Mouse (Mus musculus) heart, embryonic 12.5 days (tissue): ENCODE data around the gene Bfar. TPM values are rescaled to one million over a fixed set of nuclear protein-coding genes. Genes with fewer than 3 reads are reported as not detected.
A peak's percentile ranks its signal among the peaks of the same experiment; 100 is the strongest.
"Not testable (repeated sequence)": the region's sequence is repeated elsewhere in the genome, so short reads cannot be mapped to it uniquely, and the experiment has no call there.

ENCODE experiments used
- ATAC-seq: fragments of 200-750 bp; cut with Nextera tagmentation; 2 replicates; pipeline ENCODE4 v1.8.0; 2017; ENCODE audit warnings: moderate TSS enrichment, moderate library complexity; ENCODE audit not compliant: insufficient number of reproducible peaks, low FRiP score
- H3K27ac ChIP-seq: fragments of 300-500 bp; sonication (generic); 2 replicates; pipeline ENCODE4 v1.5.1; 2016; ENCODE audit warnings: mild to moderate bottlenecking, moderate library complexity; ENCODE audit not compliant: poor library complexity, severe bottlenecking
- H3K27me3 ChIP-seq: fragments of 300-500 bp; sonication (generic); replicated peaks from 2 replicates; pipeline ENCODE4 v1.6.1; 2016; ENCODE audit warnings: mild to moderate bottlenecking, moderate library complexity
- H3K36me3 ChIP-seq: fragments of 300-500 bp; sonication (generic); 2 replicates; pipeline ENCODE4 v1.6.1; 2016; ENCODE audit warnings: mild to moderate bottlenecking, moderate library complexity
- H3K4me1 ChIP-seq: fragments of 300-500 bp; sonication (generic); replicated peaks from 2 replicates; pipeline ENCODE4 v1.6.1; 2016; ENCODE audit warnings: mild to moderate bottlenecking
- H3K4me2 ChIP-seq: fragments of 300-500 bp; sonication (generic); 2 replicates; pipeline ENCODE4 v1.6.1; 2016; ENCODE audit warnings: mild to moderate bottlenecking, moderate library complexity
- H3K4me3 ChIP-seq: fragments of 300-500 bp; sonication (generic); 2 replicates; pipeline ENCODE4 v1.5.1; 2016; ENCODE audit warnings: mild to moderate bottlenecking
- H3K9ac ChIP-seq: fragments of 300-500 bp; sonication (generic); 2 replicates; pipeline ENCODE4 v1.6.1; 2016; ENCODE audit warnings: mild to moderate bottlenecking, moderate library complexity
- H3K9me3 ChIP-seq: fragments of 300-500 bp; sonication (generic); replicated peaks from 2 replicates; pipeline ENCODE4 v1.6.1; 2016; ENCODE audit warnings: mild to moderate bottlenecking, moderate library complexity
- WGBS: fragments of 180-500 bp; shearing (Covaris S2); methylation state at CpG from one replicate; pipeline ENCODE4 v1.1.7; 2016; 5-methylcytosine and 5-hydroxymethylcytosine counted together
- polyA plus RNA-seq: library from polyadenylated mRNA; unstranded; fragments of >200 nt; fragmentation: Nextera tagmentation; extraction: Ambion mirVana; gene quantifications from 2 replicates; pipeline ENCODE4 v1.2.1, GENCODE M21; 2016

Bfar gene
- polyA plus RNA-seq, 1 experiment from 2014 or later: 30.5 TPM

DNA sequence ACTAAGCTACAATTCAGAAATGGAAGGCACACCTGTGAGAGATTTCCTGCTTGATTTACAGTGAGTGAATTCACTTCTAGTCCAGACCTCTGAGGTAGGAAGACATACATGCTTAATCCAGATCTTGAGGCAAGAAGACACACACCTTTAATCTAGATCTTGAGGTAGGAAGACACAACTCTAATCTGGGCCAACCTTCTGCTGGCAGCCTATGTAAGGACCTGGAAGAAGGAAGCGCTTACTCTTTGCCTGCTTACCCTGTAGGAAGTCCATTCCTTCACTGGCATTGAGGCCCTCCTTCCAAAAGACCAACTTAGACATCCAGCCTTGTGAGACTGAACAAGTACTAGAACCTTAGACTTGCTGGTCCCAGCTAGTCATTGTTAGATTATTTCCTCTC lies 2.4 kb upstream of the Bfar start:
- Histone ChIP-seq H3K27me3 (no peaks in the 10 kb centered on the region), H3K4me3 (no peak overlapping the region), H3K9me3 (no peaks in the 10 kb centered on the region), H3K9ac (no peak overlapping the region), H3K4me2 (no peak overlapping the region), H3K4me1 (peaks cover 21% of the 10 kb centered on the region), H3K27ac (no peak overlapping the region), H3K36me3 (peaks cover 12% of the 10 kb centered on the region)
- ATAC-seq: no peak
- 94% methylated on average over 1 of the region's 1 CpGs for WGBS

DNA sequence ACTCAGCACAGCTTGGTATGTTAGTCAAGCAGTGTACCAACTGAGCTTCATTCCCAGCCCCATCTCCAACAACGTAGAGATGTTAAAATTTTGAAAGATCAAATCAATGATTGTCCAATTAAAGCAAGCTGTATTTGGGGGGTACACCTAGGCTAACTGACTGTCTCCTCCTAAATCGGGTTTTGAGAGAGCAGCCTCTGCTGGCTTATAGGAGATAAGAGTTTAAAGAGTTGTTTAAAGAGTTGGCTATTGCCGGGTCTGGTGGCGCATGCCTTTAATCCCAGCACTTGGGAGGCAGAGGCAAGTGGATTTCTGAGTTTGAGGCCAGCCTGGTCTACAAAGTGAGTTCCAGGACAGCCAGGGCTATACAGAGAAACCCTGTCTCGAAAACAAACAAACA lies 762 bp upstream of the Bfar start:
- not testable (repeated sequence) for H3K27me3 ChIP-seq, H3K9me3 ChIP-seq, H3K36me3 ChIP-seq, H3K27ac ChIP-seq, ATAC-seq, H3K9ac ChIP-seq
- WGBS: 60% methylated on average over 5 of the region's 5 CpGs
- Histone ChIP-seq H3K4me3 (peak overlapping the region; percentile 97; the same call in 1 of the 2 replicates), H3K4me1 (peaks cover 21% of the 10 kb centered on the region), H3K4me2 (peak overlapping the region; percentile 79; the same call in 1 of the 2 replicates)

DNA sequence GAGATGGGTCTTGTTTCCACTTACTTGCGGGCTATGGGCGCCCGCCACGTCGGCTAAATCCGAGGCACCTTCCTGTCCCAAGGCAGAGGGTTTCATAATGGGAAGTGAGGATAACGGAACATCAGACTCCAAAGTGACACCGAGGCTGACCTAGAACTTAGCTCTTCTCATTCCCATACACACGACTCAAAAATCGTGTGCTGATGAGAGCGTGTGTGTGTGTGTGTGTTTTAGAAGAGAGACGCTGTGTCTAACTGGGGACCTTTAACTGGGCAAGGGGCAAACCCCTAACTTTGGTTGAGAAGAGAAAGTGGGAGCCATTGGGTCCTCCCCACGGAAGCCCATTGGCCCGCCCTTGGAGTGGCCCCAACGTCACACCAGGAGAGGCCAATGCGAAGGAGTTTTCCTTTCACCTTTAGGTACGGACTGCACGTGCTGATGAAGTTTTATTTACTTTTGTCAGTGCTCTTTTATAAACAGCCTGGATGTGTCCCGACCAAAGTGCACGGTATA lies 784 bp downstream of the Bfar start:
- peak overlapping the region; percentile 97 for H3K4me3 ChIP-seq
- H3K9ac ChIP-seq: peak overlapping the region; percentile 96
- H3K27me3 ChIP-seq: no peaks in the 10 kb centered on the region
- peak overlapping the region; percentile 84 for H3K27ac ChIP-seq
- H3K4me2 ChIP-seq: peak overlapping the region; percentile 79
- no peaks in the 10 kb centered on the region for H3K9me3 ChIP-seq
- under 1% methylated on average over 20 of the region's 20 CpGs for WGBS
- ATAC-seq: peak; percentile 59; the same call in 1 of the 2 replicates
- H3K36me3 ChIP-seq: peaks cover 13% of the 10 kb centered on the region
- H3K4me1 ChIP-seq: peaks cover 18% of the 10 kb centered on the region

DNA sequence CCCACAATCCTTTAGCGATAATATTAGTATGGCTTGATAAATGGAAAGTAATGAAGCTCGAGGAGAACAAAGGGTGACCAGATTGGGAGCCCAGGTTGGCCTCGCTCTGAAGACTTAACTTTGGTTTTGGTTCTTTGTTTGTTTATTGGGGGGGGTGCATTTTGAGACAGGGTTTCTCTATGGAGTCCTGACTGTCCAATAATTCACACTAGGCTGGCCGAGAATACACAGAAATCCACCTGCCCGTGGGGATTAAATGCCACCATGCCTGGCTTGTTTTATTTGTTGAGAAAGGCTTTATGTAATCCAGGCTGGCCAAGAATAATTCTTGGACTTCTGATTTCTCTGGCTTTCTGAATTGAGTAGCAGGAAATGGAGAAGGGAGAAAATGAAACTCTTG lies 1.5 kb downstream of the Bfar start:
- 75% methylated on average over 5 of the region's 5 CpGs for WGBS
- Histone ChIP-seq H3K4me1 (peaks cover 18% of the 10 kb centered on the region), H3K4me3 (peak overlapping the region; percentile 97), H3K36me3 (peaks cover 20% of the 10 kb centered on the region), H3K4me2 (peak overlapping the region; percentile 79), H3K9ac (no peak overlapping the region), H3K27me3 (no peaks in the 10 kb centered on the region), H3K27ac (no peak overlapping the region), H3K9me3 (no peaks in the 10 kb centered on the region)
- no peak for ATAC-seq

DNA sequence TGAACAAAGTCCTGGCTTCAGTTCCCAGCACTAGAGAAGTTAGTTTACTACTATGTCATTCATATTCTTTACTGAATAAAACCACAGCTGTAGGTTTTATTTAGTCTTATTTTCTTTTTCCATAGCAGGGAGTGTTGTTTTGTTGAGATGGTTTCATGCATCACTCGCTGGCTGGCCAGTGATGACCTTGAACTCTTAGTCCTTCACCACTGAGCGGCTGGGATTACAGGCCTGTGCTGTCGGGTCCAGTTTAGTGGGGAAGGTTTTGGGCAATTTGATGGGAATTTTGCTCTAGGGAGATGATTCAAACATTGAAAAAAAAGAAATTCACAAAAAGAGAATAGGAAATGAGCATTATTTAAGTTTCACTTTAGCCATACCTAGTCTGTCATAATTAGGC lies 2.9 kb downstream of the Bfar start:
- Histone ChIP-seq H3K27ac (no peak overlapping the region), H3K36me3 (peaks cover 20% of the 10 kb centered on the region), H3K4me3 (no peak overlapping the region), H3K4me2 (no peak overlapping the region), H3K27me3 (no peaks in the 10 kb centered on the region), H3K9ac (no peak overlapping the region), H3K9me3 (no peaks in the 10 kb centered on the region), H3K4me1 (peaks cover 8% of the 10 kb centered on the region)
- WGBS: 86% methylated on average over 3 of the region's 3 CpGs
- ATAC-seq: no peak

DNA sequence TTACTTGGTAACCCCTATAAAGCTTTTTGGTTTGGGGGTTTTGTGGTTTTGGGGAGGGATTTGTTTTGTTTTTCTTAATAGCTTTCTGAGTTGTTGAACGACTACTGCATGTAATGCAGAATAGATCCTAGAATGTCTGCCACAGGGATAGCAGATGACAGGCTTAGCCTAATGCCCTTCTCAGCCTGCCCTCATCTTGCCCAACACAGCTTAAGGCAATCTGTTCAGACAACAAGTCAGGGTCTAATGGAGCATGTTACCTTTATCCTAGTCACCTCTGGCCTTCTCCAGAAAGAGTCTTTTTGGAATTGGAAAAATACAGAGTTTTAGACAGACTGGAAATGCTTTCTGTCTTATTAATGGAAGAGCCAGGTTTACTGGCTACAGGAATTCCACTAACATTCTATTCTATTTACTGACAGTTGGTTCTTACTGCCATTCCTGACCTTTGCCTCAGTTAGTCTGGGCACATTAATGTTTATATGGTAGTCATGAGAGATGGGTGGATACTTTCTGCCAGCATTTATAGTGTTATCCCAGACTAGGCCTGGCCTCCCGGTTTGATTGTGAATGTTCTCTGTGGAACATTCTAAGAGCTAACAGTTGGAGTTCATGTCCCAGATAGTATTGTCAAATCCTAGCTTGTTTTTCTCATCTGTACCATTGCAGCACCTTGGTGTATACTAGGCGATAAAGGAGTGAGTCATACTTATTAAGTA lies 7.1 kb downstream of the Bfar start:
- no peak overlapping the region for H3K4me3 ChIP-seq
- no peak overlapping the region for H3K9ac ChIP-seq
- H3K9me3 ChIP-seq: no peaks in the 10 kb centered on the region
- H3K27me3 ChIP-seq: no peaks in the 10 kb centered on the region
- whole genome bisulfite sequencing: 87% methylated on average over 3 of the region's 3 CpGs
- no peak for ATAC-seq
- no peak overlapping the region for H3K4me2 ChIP-seq
- no peak overlapping the region for H3K27ac ChIP-seq
- H3K4me1 ChIP-seq: no peaks in the 10 kb centered on the region
- H3K36me3 ChIP-seq: peaks cover 26% of the 10 kb centered on the region

DNA sequence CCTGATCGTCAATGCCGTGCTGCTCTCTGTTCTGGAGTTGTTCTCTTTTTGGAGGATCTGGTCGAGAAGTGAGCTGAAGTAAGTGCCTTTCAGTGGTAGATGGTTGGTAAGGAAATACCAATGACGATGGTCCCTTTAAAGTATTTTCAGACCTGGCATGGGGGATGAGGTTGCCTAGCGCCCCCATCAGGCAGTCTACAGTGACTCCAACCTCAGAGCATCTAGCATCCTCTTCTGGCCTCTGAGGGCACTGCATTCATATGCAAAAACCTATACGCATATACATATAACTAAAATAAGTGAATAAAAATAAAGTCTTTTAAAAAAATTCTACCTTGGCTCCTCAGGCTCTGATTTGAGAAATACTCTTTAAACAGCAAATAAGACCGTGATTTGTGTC lies 27.3 kb downstream of the Bfar start:
- H3K4me3 ChIP-seq: no peak overlapping the region
- ATAC-seq: no peak

DNA sequence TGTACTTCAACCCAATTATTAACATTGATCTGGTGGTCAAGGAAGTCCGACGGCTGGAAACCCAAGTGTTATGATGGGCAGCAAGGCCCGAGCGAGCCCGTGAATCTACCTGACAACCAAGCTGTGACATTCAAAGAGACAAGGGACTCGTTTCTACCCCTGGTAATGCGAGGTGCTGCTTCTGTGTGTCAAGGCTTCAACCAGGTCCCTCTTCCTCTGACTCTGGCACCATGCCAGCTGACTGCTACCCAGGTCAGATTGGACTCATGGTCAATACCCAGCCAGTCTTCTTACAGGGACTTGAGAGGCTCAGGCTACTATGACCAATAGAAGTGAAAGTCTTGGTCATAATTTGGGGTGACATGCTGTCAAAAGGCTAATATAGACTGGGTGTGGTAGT lies 30.5 kb downstream of the Bfar start:
- ATAC-seq: no peak
- H3K9me3 ChIP-seq: no peaks in the 10 kb centered on the region
- WGBS: 92% methylated on average over 7 of the region's 7 CpGs
- no peak overlapping the region for H3K4me3 ChIP-seq
- no peaks in the 10 kb centered on the region for H3K27me3 ChIP-seq
- H3K27ac ChIP-seq: no peak overlapping the region
- H3K9ac ChIP-seq: no peak overlapping the region
- H3K36me3 ChIP-seq: peaks cover 66% of the 10 kb centered on the region
- no peaks in the 10 kb centered on the region for H3K4me1 ChIP-seq
- H3K4me2 ChIP-seq: no peak overlapping the region

More for the DNA sequence above, 27.3 kb downstream of the Bfar start:
- H3K9ac ChIP-seq: no peak overlapping the region
- no peak overlapping the region for H3K27ac ChIP-seq
- no peak overlapping the region for H3K4me2 ChIP-seq
- H3K36me3 ChIP-seq: peaks cover 80% of the 10 kb centered on the region
- WGBS: 84% methylated on average over 7 of the region's 7 CpGs
- H3K9me3 ChIP-seq: no peaks in the 10 kb centered on the region
- H3K27me3 ChIP-seq: no peaks in the 10 kb centered on the region
- no peaks in the 10 kb centered on the region for H3K4me1 ChIP-seq

DNA sequence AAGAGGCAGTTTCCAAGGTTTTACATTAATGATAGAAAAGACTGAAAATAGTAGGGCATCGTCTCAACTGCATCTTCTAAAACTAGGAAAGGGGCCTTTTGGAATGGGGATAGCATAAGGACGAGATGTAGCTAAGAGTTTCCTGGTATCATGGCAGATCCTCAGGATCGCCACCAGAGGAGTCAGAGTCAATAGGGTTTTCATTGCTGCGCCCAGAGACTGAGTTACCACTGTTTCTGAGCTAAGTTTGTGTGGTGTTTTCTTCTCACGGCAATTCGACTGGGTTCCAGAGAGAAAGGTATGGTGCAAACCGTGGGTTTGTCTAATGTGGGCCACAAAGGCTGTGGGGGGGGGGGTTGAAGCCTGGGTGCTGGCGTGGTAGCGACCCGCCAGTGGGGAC lies 33.0 kb downstream of the Bfar start:
- Histone ChIP-seq H3K27me3 (no peaks in the 10 kb centered on the region), H3K4me1 (no peaks in the 10 kb centered on the region), H3K4me2 (no peak overlapping the region), H3K36me3 (peaks cover 44% of the 10 kb centered on the region), H3K9ac (no peak overlapping the region), H3K4me3 (no peak overlapping the region), H3K27ac (no peak overlapping the region), H3K9me3 (no peaks in the 10 kb centered on the region)
- 93% methylated on average over 10 of the region's 10 CpGs for WGBS
- no peak for ATAC-seq

DNA sequence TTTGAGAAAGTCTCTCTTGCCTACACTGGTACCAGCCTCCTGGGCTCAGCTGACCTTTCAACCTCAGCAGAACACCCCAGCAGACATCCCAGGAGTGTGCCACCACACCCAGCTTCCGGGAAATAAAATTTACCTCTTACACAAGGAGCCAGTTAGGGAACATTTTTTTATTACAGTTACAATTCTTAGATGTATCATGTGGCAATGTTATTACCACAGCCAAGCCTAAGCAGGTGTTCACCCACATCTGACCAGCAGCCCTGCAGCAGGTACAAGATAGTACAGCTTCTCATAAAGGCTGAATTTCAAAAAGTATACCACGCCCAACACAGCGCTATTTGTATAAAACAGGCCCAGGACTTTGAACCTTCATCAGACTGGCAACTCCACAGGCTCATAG lies 43.3 kb downstream of the Bfar start:
- no peak overlapping the region for H3K9ac ChIP-seq
- H3K27me3 ChIP-seq: no peaks in the 10 kb centered on the region
- WGBS: 80% methylated on average over 3 of the region's 3 CpGs
- no peaks in the 10 kb centered on the region for H3K36me3 ChIP-seq
- no peak overlapping the region for H3K4me3 ChIP-seq
- no peaks in the 10 kb centered on the region for H3K4me1 ChIP-seq
- no peak overlapping the region for H3K27ac ChIP-seq
- ATAC-seq: no peak
- H3K4me2 ChIP-seq: no peak overlapping the region
- no peaks in the 10 kb centered on the region for H3K9me3 ChIP-seq

DNA sequence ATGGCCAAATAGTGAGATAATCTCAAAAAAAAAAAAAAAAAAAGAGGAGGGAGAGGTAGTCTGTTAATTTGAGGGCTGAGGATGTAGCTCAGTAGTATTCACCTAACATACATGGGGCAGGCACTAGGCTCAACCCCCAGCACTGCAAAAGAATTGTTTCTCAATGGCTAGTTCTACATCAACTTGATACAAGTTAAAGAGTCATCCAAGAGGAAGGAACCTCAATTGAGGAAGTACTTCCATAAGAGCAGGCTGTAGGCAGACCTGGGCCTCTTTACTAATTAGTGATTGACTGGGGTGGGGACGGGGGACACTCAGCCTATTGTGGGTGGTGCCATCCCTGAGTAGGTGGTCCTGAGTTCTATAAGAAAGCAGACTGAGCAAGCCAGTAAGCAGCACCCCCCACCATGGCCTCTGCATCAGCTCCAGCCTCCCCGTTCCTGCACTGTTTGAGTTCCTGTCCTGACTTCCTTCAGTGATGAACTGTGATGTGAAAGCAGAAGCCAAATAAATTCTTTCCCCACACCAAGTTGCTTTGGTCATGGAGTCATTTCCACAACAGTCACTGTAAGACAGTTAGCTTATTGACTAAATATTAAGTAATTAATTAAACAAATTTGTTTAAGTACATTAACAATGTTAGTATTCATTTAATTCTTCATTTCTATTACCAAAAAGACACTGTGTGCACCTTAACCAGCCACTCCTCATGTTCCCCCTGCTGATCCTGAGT lies 45.3 kb downstream of the Bfar start:
- Histone ChIP-seq H3K4me2 (no peak overlapping the region), H3K27ac (no peak overlapping the region), H3K9ac (no peak overlapping the region), H3K9me3 (no peaks in the 10 kb centered on the region), H3K4me1 (no peaks in the 10 kb centered on the region), H3K4me3 (no peak overlapping the region), H3K27me3 (no peaks in the 10 kb centered on the region), H3K36me3 (no peaks in the 10 kb centered on the region)
- no peak for ATAC-seq
- 63% methylated on average over 2 of the region's 2 CpGs for whole genome bisulfite sequencing
